Mouse (Mus musculus) MEL (cell line): ENCODE results near the gene Gprc5b. TPM values are rescaled to one million over a fixed set of nuclear protein-coding genes. Genes with fewer than 3 reads are reported as not detected.
A peak's percentile ranks its signal among the peaks of the same experiment; 100 is the strongest.

Experiments used
- DNase-seq: peaks from one replicate; pipeline ENCODE4 v3.0.0; 2011; ENCODE audit warnings: low read depth, low spot score
- H3K27ac ChIP-seq: 2 replicates; pipeline ENCODE4 v1.5.1; 2012; ENCODE audit warnings: low read depth, mild to moderate bottlenecking, control low read depth, low read length, moderate library complexity; ENCODE audit not compliant: control insufficient read depth
- H3K27me3 ChIP-seq, 2 experiments: fragments of 150-350 bp in 1 of 2; sonication (generic) in 1 of 2; 2 replicates each; pipeline ENCODE4 v1.6.1; 2012; ENCODE audit warnings: low read length in 2 of 2, mild to moderate bottlenecking in 2 of 2, improper control_type of control experiment in 1 of 2, moderate library complexity in 1 of 2; ENCODE audit not compliant: insufficient read depth in 2 of 2, control insufficient read depth in 1 of 2
- H3K36me3 ChIP-seq, 2 experiments: 2 replicates each; pipeline ENCODE4 v1.6.1; 2012 to 2014; ENCODE audit warnings: low read length in 2 of 2, improper control_type of control experiment in 1 of 2, inconsistent platforms in 1 of 2, mild to moderate bottlenecking in 1 of 2; ENCODE audit not compliant: insufficient read depth in 2 of 2, control insufficient read depth in 1 of 2
- H3K4me1 ChIP-seq, 2 experiments: fragments of 150-350 bp in 1 of 2; sonication (generic) in 1 of 2; 2 replicates each; pipeline ENCODE4 v1.6.1; 2012; ENCODE audit warnings: low read length in 2 of 2, improper control_type of control experiment in 1 of 2, mild to moderate bottlenecking in 1 of 2; ENCODE audit not compliant: insufficient read depth in 2 of 2, control insufficient read depth in 1 of 2
- H3K4me3 ChIP-seq, 2 experiments: fragments of 150-350 bp in 1 of 2; sonication (generic) in 1 of 2; 2 replicates each; pipeline ENCODE4 v1.5.1; 2012; ENCODE audit warnings: low read depth in 2 of 2, low read length in 2 of 2, mild to moderate bottlenecking in 2 of 2, moderate library complexity in 2 of 2, control low read depth in 1 of 2, improper control_type of control experiment in 1 of 2; ENCODE audit not compliant: control insufficient read depth in 1 of 2, insufficient read depth in 1 of 2
- H3K79me2 ChIP-seq: 2 replicates; pipeline ENCODE4 v1.6.1; 2012; ENCODE audit warnings: mild to moderate bottlenecking, low read length, moderate library complexity; ENCODE audit not compliant: control insufficient read depth, poor library complexity, insufficient read depth
- H3K9ac ChIP-seq: 2 replicates; pipeline ENCODE4 v1.6.1; 2012; ENCODE audit warnings: low read depth, mild to moderate bottlenecking, control low read depth, low read length, moderate library complexity; ENCODE audit not compliant: control insufficient read depth, poor library complexity, severe bottlenecking
- H3K9me3 ChIP-seq: fragments of 150-350 bp; sonication (generic); replicated peaks from 2 replicates; pipeline ENCODE4 v1.6.1; 2012; ENCODE audit warnings: mild to moderate bottlenecking, low read length, improper control_type of control experiment, moderate library complexity; ENCODE audit not compliant: insufficient read depth
- BHLHE40 ChIP-seq: IDR thresholded peaks from 2 replicates; pipeline ENCODE4 v1.6.1; 2012; ENCODE audit warnings: low read depth, mild to moderate bottlenecking, inconsistent platforms, low read length, improper control_type of control experiment, borderline replicate concordance
- CHD1 ChIP-seq: IDR thresholded peaks from 2 replicates; pipeline ENCODE4 v1.6.1; 2012; ENCODE audit warnings: low read depth, mild to moderate bottlenecking, inconsistent platforms, low read length, improper control_type of control experiment
- CHD2 ChIP-seq: IDR thresholded peaks from 2 replicates; pipeline ENCODE4 v1.6.1; 2011; ENCODE audit warnings: low read length, improper control_type of control experiment
- CTCF ChIP-seq, 3 experiments: IDR thresholded peaks in 2 of 3; conservative IDR thresholded peaks in 1 of 3; 2 replicates each; pipeline ENCODE4 v1.5.1; 2011 to 2012; ENCODE audit warnings: low read length in 3 of 3, low read depth in 2 of 3, mild to moderate bottlenecking in 2 of 3, improper control_type of control experiment in 1 of 3, inconsistent platforms in 1 of 3, mixed read lengths in 1 of 3, moderate library complexity in 1 of 3; ENCODE audit not compliant: control insufficient read depth in 1 of 3, insufficient read depth in 1 of 3, poor library complexity in 1 of 3, severe bottlenecking in 1 of 3
- ELF1 ChIP-seq: IDR thresholded peaks from 2 replicates; pipeline ENCODE4 v1.6.1; 2014; ENCODE audit warnings: low read depth, mild to moderate bottlenecking, inconsistent platforms, low read length, improper control_type of control experiment, moderate library complexity
- EP300 ChIP-seq, 2 experiments: IDR thresholded peaks; 2 replicates each; pipeline ENCODE4 v1.6.1; 2011; ENCODE audit warnings: improper control_type of control experiment in 2 of 2, low read length in 2 of 2, low read depth in 1 of 2, mild to moderate bottlenecking in 1 of 2
- GABPA ChIP-seq: IDR thresholded peaks from 2 replicates; pipeline ENCODE4 v1.6.1; 2012; ENCODE audit warnings: low read depth, mild to moderate bottlenecking, inconsistent platforms, low read length, improper control_type of control experiment, moderate library complexity
- GATA1 ChIP-seq: IDR thresholded peaks from 2 replicates; pipeline ENCODE4 v1.6.1; 2011; ENCODE audit warnings: low read depth, low read length, improper control_type of control experiment
- JUND ChIP-seq: IDR thresholded peaks from 2 replicates; pipeline ENCODE4 v1.6.1; 2011; ENCODE audit warnings: low read depth, mild to moderate bottlenecking, improper control_type of control experiment, low read length
- KAT2A ChIP-seq: conservative IDR thresholded peaks from 2 replicates; pipeline ENCODE4 v1.6.1; 2012; ENCODE audit warnings: low read depth, low read length, improper control_type of control experiment, inconsistent platforms
- MAZ ChIP-seq: IDR thresholded peaks from 2 replicates; pipeline ENCODE4 v1.6.1; 2012; ENCODE audit warnings: low read depth, mild to moderate bottlenecking, inconsistent platforms, low read length, improper control_type of control experiment
- MEF2A ChIP-seq: IDR thresholded peaks from 2 replicates; pipeline ENCODE4 v1.6.1; 2014; ENCODE audit warnings: low read depth, mild to moderate bottlenecking, inconsistent platforms, low read length, improper control_type of control experiment; ENCODE audit not compliant: poor library complexity, insufficient replicate concordance, severe bottlenecking; ENCODE audit errors: extremely low read depth
- NRF1 ChIP-seq: IDR thresholded peaks from 2 replicates; pipeline ENCODE4 v1.6.1; 2014; ENCODE audit warnings: low read depth, mild to moderate bottlenecking, inconsistent platforms, low read length, improper control_type of control experiment, moderate library complexity; ENCODE audit not compliant: poor library complexity, insufficient read depth, severe bottlenecking
- POLR2A ChIP-seq, 2 experiments: IDR thresholded peaks; 2 replicates each; pipeline ENCODE4 v1.6.1; 2011 to 2012; ENCODE audit warnings: low read length in 2 of 2, mild to moderate bottlenecking in 2 of 2, control low read depth in 1 of 2, improper control_type of control experiment in 1 of 2, low read depth in 1 of 2, moderate library complexity in 1 of 2; ENCODE audit not compliant: control insufficient read depth in 1 of 2, insufficient read depth in 1 of 2, poor library complexity in 1 of 2
- POLR2AphosphoS2 ChIP-seq: IDR thresholded peaks from 2 replicates; pipeline ENCODE4 v1.6.1; 2011; ENCODE audit warnings: low read length, improper control_type of control experiment
- POLR2AphosphoS5 ChIP-seq: IDR thresholded peaks from 2 replicates; pipeline ENCODE4 v1.6.1; 2012; ENCODE audit warnings: low read depth, borderline replicate concordance, mild to moderate bottlenecking, inconsistent platforms, low read length, moderate library complexity, mixed read lengths
- RAD21 ChIP-seq: IDR thresholded peaks from 2 replicates; pipeline ENCODE4 v1.6.1; 2011; ENCODE audit warnings: mild to moderate bottlenecking, low read depth, low read length, improper control_type of control experiment
- SIN3A ChIP-seq: IDR thresholded peaks from 2 replicates; pipeline ENCODE4 v1.6.1; 2012; ENCODE audit warnings: low read length, improper control_type of control experiment, inconsistent platforms
- SMC3 ChIP-seq: IDR thresholded peaks from 2 replicates; pipeline ENCODE4 v1.6.1; 2011; ENCODE audit warnings: low read depth, low read length, improper control_type of control experiment
- TAL1 ChIP-seq: IDR thresholded peaks from 2 replicates; pipeline ENCODE4 v1.6.1; 2012; ENCODE audit warnings: mild to moderate bottlenecking, inconsistent platforms, low read length, moderate library complexity, mixed read lengths
- TBP ChIP-seq: IDR thresholded peaks from 2 replicates; pipeline ENCODE4 v1.8.0; 2011; ENCODE audit warnings: low read depth, low read length, improper control_type of control experiment
- UBTF ChIP-seq: IDR thresholded peaks from 2 replicates; pipeline ENCODE4 v1.6.1; 2012; ENCODE audit warnings: low read depth, mild to moderate bottlenecking, inconsistent platforms, low read length, improper control_type of control experiment, moderate library complexity, borderline replicate concordance; ENCODE audit not compliant: insufficient read depth
- USF2 ChIP-seq, 2 experiments: IDR thresholded peaks; 2 replicates each; pipeline ENCODE4 v1.6.1; 2011 to 2012; ENCODE audit warnings: improper control_type of control experiment in 2 of 2, low read length in 2 of 2, borderline replicate concordance in 1 of 2, inconsistent platforms in 1 of 2, low read depth in 1 of 2, mild to moderate bottlenecking in 1 of 2; ENCODE audit not compliant: insufficient read depth in 1 of 2
- ZC3H11A ChIP-seq: IDR thresholded peaks from 2 replicates; pipeline ENCODE4 v1.6.1; 2012; ENCODE audit warnings: low read depth, mild to moderate bottlenecking, inconsistent platforms, low read length, improper control_type of control experiment
- ZNF384 ChIP-seq: IDR thresholded peaks from 2 replicates; pipeline ENCODE4 v1.6.1; 2012; ENCODE audit warnings: low read depth, mild to moderate bottlenecking, inconsistent platforms, low read length, improper control_type of control experiment
- polyA plus RNA-seq, 2 experiments: library from polyadenylated mRNA; stranded (reverse) in 1 of 2; unstranded in 1 of 2; fragments of >175 nt in 1 of 2; fragments of >200 nt in 1 of 2; gene quantifications; 2 replicates each; pipeline versions ENCODE4 v1.2.1 to v1.2.4; 2012; ENCODE audit warnings: low replicate concordance in 2 of 2, low read depth in 1 of 2; ENCODE audit not compliant: insufficient read length in 2 of 2, insufficient read depth in 1 of 2, missing spikeins in 1 of 2
- total RNA-seq: library from RNA; depleted of rRNA; stranded (reverse); fragments of 300-350 nt; gene quantifications from 2 replicates; pipeline ENCODE4 v1.2.3, GENCODE M21; 2012

The Gprc5b gene
- total and polyA plus RNA-seq, 3 experiments: not detected

DNA sequence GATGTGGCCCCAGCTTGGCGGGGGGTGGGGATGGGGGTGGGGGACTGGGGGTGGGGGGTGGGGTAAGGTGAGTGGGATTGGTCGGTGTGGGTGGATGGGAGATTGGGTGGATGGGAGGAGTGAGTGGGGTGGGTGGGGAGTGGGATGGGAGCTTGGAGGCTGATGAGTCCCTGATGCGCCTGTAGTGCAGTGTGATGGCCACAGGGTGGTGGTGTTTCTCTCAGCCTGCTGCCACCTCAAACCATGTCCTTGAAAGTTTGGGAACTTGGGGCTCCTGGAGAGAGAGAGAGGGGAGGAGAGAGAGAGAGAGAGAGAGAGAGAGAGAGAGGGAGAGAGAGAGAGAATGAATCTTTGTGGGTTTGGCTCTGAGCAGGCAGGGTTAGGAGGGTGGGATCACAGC, 20.7 kb upstream of the Gprc5b start:
- DNase-seq: peak; percentile 40
- no peaks in the 10 kb centered on the region for H3K27me3 ChIP-seq
- TF ChIP-seq CTCF (IDR thresholded peaks at IDR 0.05 in 2 of 3, conservative IDR thresholded peaks at IDR 0.05 in 1 of 3; ENCODE audit: control insufficient read depth in 1 of 3, insufficient read depth in 1 of 3, low read depth in 2 of 3, low read length in 3 of 3, poor library complexity in 1 of 3, severe bottlenecking in 1 of 3): peak; percentile 24 to 75 (median 46)
- TF ChIP-seq MEF2A: no peak
- no peak for TF ChIP-seq CHD2
- TF ChIP-seq JUND: no peak
- no peak for TF ChIP-seq MAZ
- no peak for TF ChIP-seq USF2 (IDR thresholded peaks at IDR 0.05; ENCODE audit: borderline replicate concordance in 1 of 2, insufficient read depth in 1 of 2, low read depth in 1 of 2, low read length in 2 of 2)
- TF ChIP-seq KAT2A: no peak
- no peak for TF ChIP-seq UBTF
- TF ChIP-seq SIN3A: no peak
- TF ChIP-seq ZNF384: no peak
- TF ChIP-seq EP300 (IDR thresholded peaks at IDR 0.05; ENCODE audit: low read depth in 1 of 2, low read length in 2 of 2): no peak
- TF ChIP-seq ZC3H11A: no peak
- TF ChIP-seq CHD1: no peak
- TF ChIP-seq POLR2A (IDR thresholded peaks at IDR 0.05; ENCODE audit: control insufficient read depth in 1 of 2, insufficient read depth in 1 of 2, low read depth in 1 of 2, low read length in 2 of 2, poor library complexity in 1 of 2): no peak
- TF ChIP-seq TBP: no peak
- TF ChIP-seq NRF1: no peak
- no peak for TF ChIP-seq GATA1
- TF ChIP-seq ELF1: no peak
- no peak for TF ChIP-seq TAL1
- no peak for TF ChIP-seq POLR2AphosphoS2
- TF ChIP-seq BHLHE40: no peak
- peak; percentile 52 for TF ChIP-seq SMC3
- no peak for TF ChIP-seq GABPA
- TF ChIP-seq POLR2AphosphoS5: no peak
- peak; percentile 20 for TF ChIP-seq RAD21
- no peak overlapping the region for H3K27ac ChIP-seq
- H3K4me1 ChIP-seq: peaks cover 8 to 10% of the 10 kb centered on the region in 2 experiments
- no peaks in the 10 kb centered on the region for H3K79me2 ChIP-seq
- no peaks in the 10 kb centered on the region; a peak in 1 of 4 replicates for H3K36me3 ChIP-seq
- no peaks in the 10 kb centered on the region for H3K9me3 ChIP-seq
- H3K9ac ChIP-seq: no peak overlapping the region
- no peak overlapping the region for H3K4me3 ChIP-seq
